Mouse (Mus musculus) stomach, postnatal 0 days (tissue): ENCODE results near the gene Syde2.

ENCODE experiments used
- CTCF ChIP-seq: IDR thresholded peaks from 2 replicates; pipeline ENCODE4 v1.5.1; 2016; ENCODE audit warnings: antibody characterized with exemption, low read depth, mild to moderate bottlenecking, moderate library complexity
- EP300 ChIP-seq: optimal IDR thresholded peaks from 2 replicates; pipeline ENCODE3; 2016; ENCODE audit warnings: antibody characterized with exemption

DNA sequence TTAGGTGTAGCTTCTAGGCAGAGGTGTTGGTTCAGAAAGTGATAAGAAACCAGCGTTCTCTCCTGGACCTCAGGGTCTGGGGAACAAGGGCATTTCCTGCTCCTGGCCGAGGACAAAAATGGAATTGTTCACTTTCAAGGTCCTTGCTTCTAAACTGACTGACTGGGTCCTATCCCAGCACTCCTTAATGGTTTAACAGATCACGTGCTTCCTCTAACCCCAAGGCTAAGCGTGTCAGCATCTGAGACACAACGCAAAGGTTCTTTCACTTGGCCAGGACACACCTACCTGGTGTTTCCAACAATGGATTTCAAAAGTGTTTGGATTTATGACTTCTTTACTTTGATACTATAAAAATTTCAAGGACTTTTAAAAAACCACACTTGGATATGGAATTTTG lies 62.3 kb downstream of the Syde2 start:
- TF ChIP-seq CTCF, result no peak
- no peak for TF ChIP-seq EP300
